Mouse (Mus musculus) testis, adult 2 months (tissue): ENCODE measurements around the gene Klrb1. TPM values are rescaled to one million over a fixed set of nuclear protein-coding genes. Genes with fewer than 3 reads are reported as not detected.
"Not testable (repeated sequence)": the region's sequence is repeated elsewhere in the genome, so short reads cannot be mapped to it uniquely, and the experiment has no call there.

Experiments used
- H3K27ac ChIP-seq: fragments of 200-500 bp; 2 replicates; pipeline ENCODE4 v1.5.1; 2012; ENCODE audit warnings: low read depth, low read length; ENCODE audit not compliant: control insufficient read depth, insufficient read depth
- H3K27me3 ChIP-seq: fragments of 200-500 bp; 2 replicates; pipeline ENCODE4 v1.6.1; 2012; ENCODE audit warnings: mild to moderate bottlenecking, low read length, moderate library complexity; ENCODE audit not compliant: control insufficient read depth, insufficient read depth
- H3K36me3 ChIP-seq: fragments of 200-500 bp; 2 replicates; pipeline ENCODE4 v1.6.1; 2012; ENCODE audit warnings: mild to moderate bottlenecking, low read length; ENCODE audit not compliant: control insufficient read depth, insufficient read depth
- H3K4me1 ChIP-seq: fragments of 200-500 bp; 2 replicates; pipeline ENCODE4 v1.6.1; 2012; ENCODE audit warnings: low read length; ENCODE audit not compliant: control insufficient read depth, insufficient read depth
- H3K4me3 ChIP-seq: fragments of 200-500 bp; 2 replicates; pipeline ENCODE4 v1.5.1; 2012; ENCODE audit warnings: low read depth, mild to moderate bottlenecking, low read length, moderate library complexity, mixed read lengths; ENCODE audit not compliant: control insufficient read depth
- CTCF ChIP-seq: fragments of 200-500 bp; IDR thresholded peaks from 2 replicates; pipeline ENCODE4 v1.5.1; 2012; ENCODE audit warnings: low read depth, mild to moderate bottlenecking, inconsistent platforms, low read length, moderate library complexity; ENCODE audit not compliant: control insufficient read depth, insufficient read depth, insufficient replicate concordance
- POLR2A ChIP-seq: fragments of 200-500 bp; IDR thresholded peaks from 2 replicates; pipeline ENCODE4 v1.6.1; 2012; ENCODE audit warnings: low read depth, mild to moderate bottlenecking, inconsistent platforms, low read length, moderate library complexity; ENCODE audit not compliant: control insufficient read depth
- polyA plus RNA-seq: library from polyadenylated mRNA; depleted of rRNA; stranded (reverse); fragments of >200 nt; gene quantifications from 2 replicates; pipeline ENCODE4 v1.2.3, GENCODE M21; 2012

Gene Klrb1
- polyA plus RNA-seq, 1 experiment = 37.2 TPM

DNA sequence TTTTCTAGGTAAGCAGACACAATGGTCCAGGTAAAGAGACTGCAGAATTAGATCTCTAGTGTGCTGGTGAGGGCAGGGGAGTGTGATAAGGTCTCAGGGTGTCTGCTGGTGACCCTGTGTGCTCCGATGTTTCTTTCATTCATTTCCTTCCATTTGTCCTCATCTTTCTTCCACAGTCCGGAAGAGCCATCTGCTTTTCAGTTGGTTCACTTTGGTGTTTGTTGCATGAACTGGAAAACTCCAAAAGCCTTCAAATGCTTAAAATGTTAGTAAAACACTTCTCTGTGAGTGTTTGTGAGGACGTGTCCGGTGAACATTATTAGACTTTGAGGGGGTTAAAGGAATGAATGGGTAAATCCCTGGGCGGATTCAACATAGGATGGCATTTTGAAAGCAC is 38.3 kb upstream of the Klrb1 start:
- no peaks in the 10 kb centered on the region for H3K27me3 ChIP-seq
- H3K27ac ChIP-seq = no peak overlapping the region
- peak overlapping the region; percentile 98; the same call in 1 of the 2 replicates for H3K4me3 ChIP-seq

DNA sequence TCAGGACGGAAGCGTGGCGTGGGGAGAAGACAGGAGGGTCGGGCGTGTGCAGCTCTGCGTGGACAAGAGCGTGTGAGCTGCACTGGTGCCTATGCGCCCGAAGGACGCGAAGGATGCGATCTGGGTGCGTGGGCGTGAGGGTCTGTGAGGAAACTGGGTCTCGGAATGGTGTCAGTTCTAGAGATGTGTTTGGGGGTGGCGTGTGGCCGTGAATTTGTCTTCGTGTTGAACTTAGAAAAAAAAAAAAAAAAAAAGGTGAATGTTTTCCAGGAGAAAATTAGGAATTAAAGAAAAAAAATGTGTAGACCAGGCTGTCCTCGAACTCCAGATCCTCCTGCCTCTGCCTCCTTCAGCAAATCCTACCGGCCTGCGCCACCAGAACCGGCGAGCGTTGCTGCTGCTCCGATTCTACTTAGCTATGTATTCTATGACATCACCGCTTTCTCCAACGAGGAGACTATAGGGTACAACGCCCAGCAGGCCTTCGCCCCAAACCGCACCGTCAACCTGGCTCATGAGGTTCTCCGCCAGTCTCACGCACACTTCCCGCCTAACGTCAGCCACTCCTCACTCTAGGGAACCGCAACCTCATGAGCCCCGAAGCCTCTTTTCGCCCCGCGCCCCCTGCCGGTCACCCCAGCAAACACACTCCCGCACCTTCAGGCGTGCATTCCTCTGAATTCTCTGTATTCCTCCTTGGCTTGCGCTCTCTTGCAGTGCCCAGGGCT is 37.7 kb upstream of the Klrb1 start:
- TF ChIP-seq POLR2A (peak; percentile 16; the same call in 1 of the 2 replicates), CTCF (peak; percentile 84)

More for the DNA sequence above, 38.3 kb upstream of the Klrb1 start:
- no peaks in the 10 kb centered on the region for H3K36me3 ChIP-seq
- TF ChIP-seq POLR2A (no peak), CTCF (no peak)
- peaks cover 2% of the 10 kb centered on the region for H3K4me1 ChIP-seq

DNA sequence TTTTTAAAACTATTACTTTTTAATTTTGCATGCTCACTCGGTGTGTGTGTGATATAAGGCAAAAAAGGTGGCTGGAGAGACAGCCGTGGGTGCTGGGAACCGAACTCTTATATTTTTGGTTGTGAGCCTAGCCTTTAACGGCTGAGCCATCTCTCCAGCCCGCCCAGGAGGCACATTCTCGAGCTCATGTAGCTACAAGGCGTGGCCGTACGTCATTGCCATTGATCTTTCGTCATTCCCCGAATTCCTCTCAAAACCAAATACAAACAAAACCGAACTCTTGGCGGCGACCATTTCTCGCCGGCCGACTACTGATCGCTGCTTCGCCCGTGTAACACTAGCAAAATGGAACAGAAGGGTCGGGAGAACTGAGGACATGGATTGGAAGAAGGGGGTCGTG is 37.2 kb upstream of the Klrb1 start:
- not testable (repeated sequence) for H3K36me3 ChIP-seq, H3K4me1 ChIP-seq, H3K27me3 ChIP-seq
- Histone ChIP-seq H3K4me3 (peak overlapping the region; percentile 98), H3K27ac (peak overlapping the region; percentile 40; the same call in 1 of the 2 replicates)

More for the DNA sequence above, 37.7 kb upstream of the Klrb1 start:
- not testable (repeated sequence) for H3K27me3 ChIP-seq, H3K36me3 ChIP-seq, H3K4me1 ChIP-seq
- Histone ChIP-seq H3K27ac (peak overlapping the region; percentile 40; the same call in 1 of the 2 replicates), H3K4me3 (peak overlapping the region; percentile 98)

DNA sequence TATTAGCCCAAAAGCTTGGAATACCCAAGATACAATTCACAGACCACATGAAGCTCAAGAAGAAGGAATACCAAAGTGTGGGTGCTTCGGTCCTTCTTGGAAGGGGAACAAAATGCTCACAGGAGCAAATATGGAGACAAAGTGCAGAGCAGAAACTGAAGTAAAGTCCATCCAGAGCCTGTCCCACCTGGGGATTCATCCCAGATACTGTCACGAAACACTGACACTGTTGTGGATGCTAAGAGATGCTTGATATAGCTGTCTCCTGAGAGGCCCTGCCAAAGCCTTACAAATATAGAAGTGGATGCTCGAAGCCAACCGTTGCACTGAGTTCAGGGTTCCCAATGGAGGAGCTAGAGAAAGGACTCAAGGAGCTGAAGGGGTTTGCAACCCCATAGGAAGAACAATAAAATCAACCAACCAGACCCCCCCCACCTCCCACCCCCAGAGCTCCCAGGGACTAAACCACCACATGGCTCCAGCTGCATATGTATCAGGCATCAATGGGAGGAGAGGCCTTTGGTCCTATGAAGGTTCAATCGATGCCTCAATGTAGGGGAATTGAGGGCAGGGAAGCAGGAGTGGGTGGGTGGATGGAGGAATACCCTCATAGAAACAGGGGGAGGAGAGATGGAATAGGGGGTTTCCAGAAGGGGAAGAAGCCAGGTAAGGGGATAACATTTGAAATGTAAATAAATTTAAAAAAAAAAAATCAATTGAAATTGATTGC is 36.5 kb upstream of the Klrb1 start:
- H3K36me3 ChIP-seq = no peaks in the 10 kb centered on the region
- H3K4me1 ChIP-seq = peaks cover 2% of the 10 kb centered on the region
- no peak for TF ChIP-seq POLR2A
- no peak overlapping the region for H3K4me3 ChIP-seq
- H3K27ac ChIP-seq = no peak overlapping the region
- no peaks in the 10 kb centered on the region for H3K27me3 ChIP-seq

DNA sequence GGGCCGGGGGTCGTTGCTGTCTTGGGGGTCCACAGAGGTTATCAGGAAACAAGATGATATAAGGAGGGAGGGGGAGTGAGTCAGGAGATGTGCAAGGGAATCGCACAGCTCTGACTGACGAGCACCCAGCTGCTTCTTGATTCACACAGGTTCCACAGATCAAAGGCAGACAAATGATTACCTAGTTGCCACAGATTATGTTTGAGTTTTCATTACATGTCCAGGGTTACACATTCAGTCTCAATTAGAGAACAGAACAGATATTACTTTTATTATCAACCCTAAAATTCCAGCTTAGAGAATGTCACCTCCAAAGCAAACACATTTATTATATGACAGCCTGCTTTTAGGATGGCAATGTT is 32.5 kb upstream of the Klrb1 start:
- not testable (repeated sequence) for H3K4me3 ChIP-seq, H3K4me1 ChIP-seq, H3K36me3 ChIP-seq, H3K27ac ChIP-seq, H3K27me3 ChIP-seq

DNA sequence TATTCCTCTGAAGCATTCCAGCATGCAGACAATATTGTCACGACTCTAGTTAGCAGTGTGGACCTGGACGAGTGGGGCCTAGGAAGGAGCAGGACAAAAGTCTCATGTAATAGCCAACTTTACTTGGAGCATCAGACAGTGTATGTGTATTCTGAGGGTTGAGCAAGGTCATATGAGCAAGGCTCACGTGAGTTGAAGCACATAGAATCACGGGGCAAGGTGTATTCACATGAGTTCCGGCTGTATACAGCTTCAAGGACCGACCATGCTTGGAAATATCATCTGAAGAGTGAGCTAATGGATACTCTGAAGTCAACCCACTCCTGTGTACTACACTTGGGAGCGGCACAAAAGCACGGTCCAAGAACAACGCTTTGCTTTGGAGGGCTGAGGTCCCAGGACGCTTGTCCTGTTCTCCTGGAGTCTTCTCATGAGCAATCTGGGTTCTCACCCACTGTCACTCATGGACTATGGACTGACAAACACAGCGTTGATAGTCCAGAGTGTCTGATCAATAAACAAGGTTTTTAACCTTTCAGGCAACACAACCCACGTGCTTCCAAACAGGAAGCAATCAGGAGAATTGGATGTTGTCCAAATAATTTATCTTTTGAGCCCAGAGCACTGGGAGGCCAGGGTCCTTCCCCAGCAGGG is 32.0 kb upstream of the Klrb1 start:
- not testable (repeated sequence) for H3K27ac ChIP-seq, H3K4me1 ChIP-seq, H3K4me3 ChIP-seq, H3K36me3 ChIP-seq, H3K27me3 ChIP-seq

DNA sequence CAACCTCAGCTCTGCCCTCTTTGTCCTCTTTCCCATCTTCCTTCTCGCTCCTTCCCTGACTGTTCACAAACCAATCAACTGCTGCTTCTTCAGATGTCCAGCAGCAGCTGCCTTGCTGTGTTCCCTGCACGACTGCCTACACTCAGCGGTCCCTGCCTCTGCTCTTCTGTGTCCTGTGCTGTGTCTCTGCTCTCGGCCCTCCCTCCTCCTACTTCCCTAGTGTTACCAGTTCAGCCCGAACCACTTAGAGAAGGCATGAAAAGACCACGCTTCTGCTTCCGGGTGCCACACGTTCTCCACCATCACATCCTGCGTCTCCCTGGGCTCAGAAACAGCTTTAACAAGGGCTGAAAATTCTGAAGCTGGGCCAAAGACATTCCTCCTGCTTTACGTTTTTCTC is 31.4 kb upstream of the Klrb1 start:
- not testable (repeated sequence) for H3K27ac ChIP-seq, H3K4me1 ChIP-seq, H3K27me3 ChIP-seq, H3K36me3 ChIP-seq
- peak overlapping the region; percentile 29 for H3K4me3 ChIP-seq

DNA sequence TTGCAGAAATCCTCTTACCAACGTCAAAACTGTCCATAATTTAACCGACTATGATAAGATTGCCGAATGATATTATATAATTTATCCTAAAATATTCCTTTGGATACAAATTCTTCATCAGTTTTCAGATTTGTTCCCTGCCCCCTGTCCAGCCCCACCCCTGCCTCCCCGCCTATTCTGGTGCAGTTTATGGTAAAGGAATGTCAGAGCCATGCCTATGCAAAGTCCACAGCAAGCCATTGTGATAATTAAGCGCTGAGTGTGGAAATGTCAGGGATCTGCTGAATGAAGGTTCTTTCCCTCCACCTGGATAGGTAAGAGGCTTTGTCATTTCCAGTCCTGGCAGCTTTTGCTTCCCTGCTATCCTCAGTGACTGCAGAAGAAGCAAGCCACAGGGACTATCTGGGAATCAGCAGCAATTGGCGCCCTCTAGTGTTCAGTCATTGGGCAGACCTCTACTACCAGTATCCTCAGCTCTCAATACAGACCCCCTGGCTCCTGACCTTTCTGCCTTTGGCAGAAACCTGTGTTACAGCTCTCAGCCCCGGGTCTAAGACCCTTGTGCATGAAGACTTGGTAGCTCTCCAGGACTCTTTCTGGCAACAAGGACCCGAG is 30.9 kb upstream of the Klrb1 start:
- H3K4me1 ChIP-seq, H3K4me3 ChIP-seq, H3K36me3 ChIP-seq, H3K27ac ChIP-seq, H3K27me3 ChIP-seq: not testable (repeated sequence)
- TF ChIP-seq CTCF = peak; percentile 49; the same call in 1 of the 2 replicates

DNA sequence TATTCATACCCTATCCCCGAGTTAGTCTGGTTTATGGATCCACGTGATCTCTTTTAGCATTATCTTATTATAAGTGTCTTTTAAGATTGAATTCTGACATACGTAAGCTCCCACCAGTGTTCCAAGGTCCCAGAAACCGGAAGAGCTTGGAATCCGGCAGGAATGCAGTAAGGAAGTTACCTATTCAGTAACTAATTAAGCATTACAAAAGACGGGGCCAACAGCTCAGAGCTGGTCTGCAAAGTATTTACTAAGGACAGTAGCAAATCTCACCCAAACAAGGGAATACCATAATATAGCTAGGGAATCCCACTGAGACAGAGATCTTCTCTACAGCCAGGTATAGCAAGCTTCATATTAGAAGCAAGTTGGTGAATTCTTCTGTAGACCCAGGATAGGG is 24.1 kb upstream of the Klrb1 start:
- H3K4me3 ChIP-seq, H3K27ac ChIP-seq, H3K36me3 ChIP-seq, H3K4me1 ChIP-seq, H3K27me3 ChIP-seq: not testable (repeated sequence)
